Mouse (Mus musculus) cerebellum, adult 11-12 months (tissue): ENCODE measurements at regions not wholly inside any gene's neighbourhood (a gene's known extent, or its start where the extent isn't known, plus 50 kb on each side); places are given as distances from the start of the nearest gene placed in this dataset.

Experiments used
- DNase-seq: peaks from one replicate; pipeline ENCODE4 v3.0.0; 2022

GRCm38 (mm10) chr15:62970566-62970965, 874.4 kb downstream of the Gsdmc2 start:
- no peak for DNase-seq

DNA sequence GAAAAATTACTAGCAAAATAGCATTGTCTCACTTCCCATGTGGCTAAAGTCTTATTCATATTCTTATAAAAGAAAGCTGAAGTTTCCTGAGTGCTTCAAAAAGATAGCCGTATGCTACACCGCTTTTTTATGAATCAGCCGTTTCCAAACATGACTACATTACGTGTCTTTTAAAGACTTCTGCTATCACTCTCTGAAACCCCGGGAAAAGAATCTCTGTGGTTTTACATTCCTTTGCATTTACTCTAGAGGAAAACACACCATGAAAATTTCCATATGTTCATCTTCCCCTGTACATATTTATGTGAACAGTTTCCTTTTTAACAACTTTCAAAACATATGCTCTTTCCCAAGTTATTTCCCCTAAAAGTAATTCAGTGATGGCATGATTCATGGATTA, 882.3 kb downstream of the Gsdmc2 start:
- no peak for DNase-seq

- no peak for DNase-seq
These were observed 884.4 kb downstream of the Gsdmc2 start for GRCm38 (mm10) chr15:62960623-62961022.

GRCm38 (mm10) chr15:62958506-62959330, 886.3 kb downstream of the Gsdmc2 start:
- DNase-seq: no peak

- DNase-seq: no peak
These were observed 890.1 kb downstream of the Gsdmc2 start for GRCm38 (mm10) chr15:62954889-62955288.

- no peak for DNase-seq
These were observed 890.6 kb downstream of the Gsdmc2 start for GRCm38 (mm10) chr15:62954322-62954820.

GRCm38 (mm10) chr15:62953215-62953941, 891.6 kb downstream of the Gsdmc2 start:
- no peak for DNase-seq

GRCm38 (mm10) chr15:62952487-62953214, 892.3 kb downstream of the Gsdmc2 start:
- no peak for DNase-seq

DNA sequence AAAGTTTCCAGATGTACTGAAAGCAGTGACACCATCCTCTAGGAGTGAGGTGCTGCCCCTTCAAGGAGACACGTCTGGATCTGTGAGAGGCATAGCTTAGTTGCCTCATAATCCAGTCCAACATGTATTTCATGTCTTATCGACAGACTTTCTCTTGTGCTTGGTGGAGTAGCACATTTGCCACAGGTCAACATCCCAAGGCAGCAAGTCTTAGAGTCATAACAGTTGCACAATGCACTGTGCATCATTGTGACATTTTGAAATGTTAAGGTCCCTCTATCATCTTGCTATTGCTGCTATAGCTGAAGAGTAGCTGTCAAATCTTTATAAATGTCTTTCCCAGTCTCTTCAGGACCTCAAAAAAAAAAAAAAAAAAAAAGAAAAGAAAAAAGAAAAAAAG, 905.6 kb downstream of the Gsdmc2 start:
- no peak for DNase-seq

DNA sequence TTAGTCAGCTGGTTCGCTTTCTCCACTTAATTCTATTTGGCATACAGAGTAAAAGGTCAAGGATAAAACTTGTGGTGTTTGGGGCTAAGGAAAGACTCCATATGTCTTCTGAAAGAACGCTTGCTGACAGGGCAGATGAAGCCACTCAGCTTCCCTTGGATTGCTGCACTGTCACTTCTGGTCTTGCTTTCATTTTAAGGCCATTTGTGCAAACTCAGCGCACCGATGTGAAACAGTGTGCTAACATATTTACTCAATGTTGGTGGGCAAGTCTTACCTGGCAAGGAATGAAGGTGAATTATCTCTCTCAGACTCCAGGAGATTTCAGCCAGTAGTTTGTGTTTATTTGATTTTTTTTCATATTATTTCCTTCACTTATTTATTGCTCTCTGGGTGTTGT, 907.2 kb downstream of the Gsdmc2 start:
- no peak for DNase-seq

DNA sequence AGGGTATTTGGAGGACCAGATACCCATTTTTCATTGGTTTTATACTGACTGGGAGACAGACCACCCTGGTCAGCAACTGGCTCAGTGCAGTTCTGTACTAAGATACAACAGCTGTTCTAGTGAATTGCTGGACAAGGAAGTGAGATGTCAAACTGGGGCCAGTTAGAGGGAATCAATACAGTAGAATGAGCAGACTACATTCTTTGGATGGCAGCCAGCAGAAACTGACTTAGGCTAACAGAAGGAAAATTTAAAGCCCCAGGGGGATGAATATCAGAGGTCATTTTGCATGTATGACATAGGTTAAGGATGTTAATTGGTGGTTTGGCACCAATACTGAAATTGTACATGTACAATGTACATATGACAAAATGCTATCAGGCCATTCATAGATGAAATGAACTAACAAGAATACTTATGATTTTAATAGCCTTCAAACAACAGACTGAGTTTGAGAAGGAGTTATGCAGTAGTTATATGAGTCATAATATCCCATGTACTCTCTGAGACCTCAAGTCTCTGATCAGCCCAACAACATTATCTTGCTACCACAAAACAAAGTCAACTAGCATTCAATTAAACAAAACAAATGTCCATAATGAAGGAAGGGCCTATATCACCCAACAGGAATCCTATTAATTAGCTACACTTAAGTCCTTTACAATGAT, 910.3 kb downstream of the Gsdmc2 start:
- DNase-seq: no peak

GRCm38 (mm10) chr15:62920520-62920919, 924.5 kb downstream of the Gsdmc2 start:
- DNase-seq: no peak

DNA sequence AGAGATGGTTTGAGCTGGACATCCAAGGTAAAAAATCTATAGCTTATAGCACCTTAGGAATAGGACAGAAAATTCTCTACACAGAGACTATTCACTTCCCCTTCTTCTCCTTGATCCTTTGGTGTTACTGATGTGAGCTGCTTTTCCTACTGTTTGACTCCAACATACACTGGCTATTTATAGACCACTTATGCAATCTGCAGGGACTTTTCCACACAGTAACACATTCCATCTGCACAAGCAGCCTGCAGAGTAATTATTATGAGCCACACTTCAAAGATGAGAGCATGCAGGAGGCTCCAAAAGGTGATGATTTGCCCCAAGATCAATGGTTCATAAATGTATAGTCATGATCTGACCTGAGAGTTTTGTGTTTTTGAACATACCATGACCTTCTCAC, 925.7 kb downstream of the Gsdmc2 start:
- no peak for DNase-seq

GRCm38 (mm10) chr15:62908379-62908778, 936.6 kb downstream of the Gsdmc2 start:
- DNase-seq: no peak

GRCm38 (mm10) chr15:62907181-62907580, 937.8 kb downstream of the Gsdmc2 start:
- no peak for DNase-seq

GRCm38 (mm10) chr15:62903047-62903822, 941.7 kb downstream of the Gsdmc2 start:
- peak; percentile 66 for DNase-seq

GRCm38 (mm10) chr15:62901955-62902354, 943.0 kb downstream of the Gsdmc2 start:
- DNase-seq: no peak

- no peak for DNase-seq
These were observed 955.2 kb downstream of the Gsdmc2 start for GRCm38 (mm10) chr15:62889798-62890197.

- no peak for DNase-seq
These were observed 959.6 kb downstream of the Gsdmc2 start for GRCm38 (mm10) chr15:62885331-62885730.

GRCm38 (mm10) chr15:62871082-62871766, 973.8 kb downstream of the Gsdmc2 start:
- no peak for DNase-seq

GRCm38 (mm10) chr15:62862574-62862973, 982.4 kb downstream of the Gsdmc2 start:
- no peak for DNase-seq
